Mouse (Mus musculus) stomach, embryonic 14.5 days (tissue): ENCODE results near the gene Olfr424. TPM values are rescaled to one million over a fixed set of nuclear protein-coding genes. Genes with fewer than 3 reads are reported as not detected.

Experiments
- polyA plus RNA-seq: library from polyadenylated mRNA; unstranded; fragments of >200 nt; fragmentation: Nextera tagmentation; extraction: Ambion mirVana; gene quantifications from 2 replicates; pipeline ENCODE4 v1.2.1, GENCODE M21; 2014

Olfr424 gene
- polyA plus RNA-seq, 1 experiment from 2014 or later, result not detected

Other genes with a start within 250 kb of the Olfr424 start
- gene Ifi211, start 218.5 kb upstream of the Olfr424 start, polyA plus RNA-seq, result 0.43 and 0.80 TPM in 2 replicates
- gene Mndal, start 189.0 kb upstream of the Olfr424 start, polyA plus RNA-seq, result 1.9 and 2.5 TPM in 2 replicates
- gene Ifi203, start 188.8 kb upstream of the Olfr424 start, polyA plus RNA-seq, result 1.1 and 2.2 TPM in 2 replicates
- gene Ifi202b, start 148.8 kb upstream of the Olfr424 start, polyA plus RNA-seq, result 0.14 and 0.23 TPM in 2 replicates
- 0.36 TPM in 1 of 2 replicates, not detected in the other for gene Ifi205, start 99.7 kb upstream of the Olfr424 start, polyA plus RNA-seq
- not detected in 2 replicates for gene Olfr433, start 90.8 kb upstream of the Olfr424 start, polyA plus RNA-seq
- gene Olfr432, start 82.3 kb upstream of the Olfr424 start, polyA plus RNA-seq, result not detected in 2 replicates
- gene Olfr430, start 64.9 kb upstream of the Olfr424 start, polyA plus RNA-seq, result not detected in 2 replicates
- gene Olfr429, start 47.2 kb upstream of the Olfr424 start, polyA plus RNA-seq, result not detected in 2 replicates
- gene Olfr427, start 34.6 kb upstream of the Olfr424 start, polyA plus RNA-seq, result not detected in 2 replicates
- gene Olfr231, start 10.4 kb upstream of the Olfr424 start, polyA plus RNA-seq, result not detected in 2 replicates
- not detected in 2 replicates for gene Olfr420, start 24.1 kb downstream of the Olfr424 start, polyA plus RNA-seq
- 0.27 and 0.38 TPM in 2 replicates for gene Spta1, start 41.3 kb downstream of the Olfr424 start, polyA plus RNA-seq
- not detected in 2 replicates for gene Olfr419, start 120.5 kb downstream of the Olfr424 start, polyA plus RNA-seq
- gene Mptx1, start 199.0 kb downstream of the Olfr424 start, polyA plus RNA-seq, result not detected in 2 replicates
- gene Olfr417, start 233.6 kb downstream of the Olfr424 start, polyA plus RNA-seq, result not detected in 2 replicates